Mouse (Mus musculus) left cerebral cortex, postnatal 36 days (tissue): ENCODE data around the gene Npas3. TPM values are rescaled to one million over a fixed set of nuclear protein-coding genes. Genes with fewer than 3 reads are reported as not detected.
A peak's percentile ranks its signal among the peaks of the same experiment; 100 is the strongest.

Experiments used
- DNase-seq, 2 experiments: peaks; one replicate each; pipeline ENCODE4 v3.0.0; 2021 to 2022; ENCODE audit warnings: low spot score in 2 of 2, mixed read lengths in 1 of 2
- intact Hi-C: fragments of 180-260 bp; cut with DNase I; formaldehyde crosslinking; loops from one replicate; pipeline ENCODE4 v1.15.1; 2025
- total RNA-seq, 2 experiments: library from RNA; stranded (reverse); gene quantifications; 2 replicates each; pipeline ENCODE4 v1.2.3; 2021

The Npas3 gene
- total RNA-seq, 2 experiments from 2014 or later, result 16.4 to 16.5 TPM

GRCm38 (mm10) chr12:53881684-53882083 is 633.2 kb downstream of the Npas3 start:
- no peak for DNase-seq
- intact Hi-C loops, result no loop called here

GRCm38 (mm10) chr12:53882863-53883262 is 634.4 kb downstream of the Npas3 start:
- intact Hi-C loops, result no loop called here
- no peak for DNase-seq

GRCm38 (mm10) chr12:53888624-53889023 is 640.1 kb downstream of the Npas3 start:
- no peak for DNase-seq
- intact Hi-C loops, result no loop called here

- intact Hi-C loops, result no loop called here
- DNase-seq, result no peak
Observed at GRCm38 (mm10) chr12:53895909-53896308, 647.4 kb downstream of the Npas3 start.

- peak; percentile 11 to 23 for DNase-seq
- intact Hi-C loops, result no loop called here
Observed at GRCm38 (mm10) chr12:53908761-53909160, 660.3 kb downstream of the Npas3 start.

- intact Hi-C loops, result no loop called here
- DNase-seq, result no peak
Observed at GRCm38 (mm10) chr12:53910192-53910591, 661.7 kb downstream of the Npas3 start.

GRCm38 (mm10) chr12:53922153-53922552 is 673.7 kb downstream of the Npas3 start:
- intact Hi-C loops, result no loop called here

GRCm38 (mm10) chr12:53948826-53949225 is 700.3 kb downstream of the Npas3 start:
- intact Hi-C loops, result no loop called here
- DNase-seq, result no peak

More at GRCm38 (mm10) chr12:53922153-53922552, 673.7 kb downstream of the Npas3 start:
- no peak for DNase-seq

- no peak for DNase-seq
- intact Hi-C loops, result no loop called here
Observed at GRCm38 (mm10) chr12:53962004-53962403, 713.5 kb downstream of the Npas3 start.

- intact Hi-C loops, result no loop called here
- DNase-seq, result no peak
Observed at GRCm38 (mm10) chr12:53963534-53963933, 715.1 kb downstream of the Npas3 start.

GRCm38 (mm10) chr12:53969378-53970174 is 721.1 kb downstream of the Npas3 start:
- no peak for DNase-seq
- intact Hi-C loops, result loop anchor here (10.0 kb wide), 1 partner anchor 125 kb away; no protein-coding TSS in a partner anchor

- intact Hi-C loops, result loop anchor here (10.0 kb wide), 1 partner anchor 126 kb away; no protein-coding TSS in a partner anchor
- DNase-seq, result no peak
Observed at GRCm38 (mm10) chr12:53970721-53971120, 722.2 kb downstream of the Npas3 start.

GRCm38 (mm10) chr12:53973414-53973813 is 724.9 kb downstream of the Npas3 start:
- intact Hi-C loops, result loop anchor here (10.0 kb wide), 1 partner anchor 129 kb away; no protein-coding TSS in a partner anchor
- DNase-seq, result no peak

- DNase-seq, result peak in 1 of 2 experiments; percentile 22
- intact Hi-C loops, result no loop called here
Observed at GRCm38 (mm10) chr12:53981575-53982507, 733.4 kb downstream of the Npas3 start.

GRCm38 (mm10) chr12:53983946-53984345 is 735.5 kb downstream of the Npas3 start:
- intact Hi-C loops, result no loop called here
- DNase-seq, result no peak

- no peak for DNase-seq
- intact Hi-C loops, result no loop called here
Observed at GRCm38 (mm10) chr12:53985851-53986842, 737.7 kb downstream of the Npas3 start.

- DNase-seq, result no peak
- intact Hi-C loops, result no loop called here
Observed at GRCm38 (mm10) chr12:53992411-53992810, 743.9 kb downstream of the Npas3 start.

GRCm38 (mm10) chr12:53995710-53996109 is 747.2 kb downstream of the Npas3 start:
- DNase-seq, result no peak
- intact Hi-C loops, result no loop called here

GRCm38 (mm10) chr12:53997141-53997540 is 748.7 kb downstream of the Npas3 start:
- intact Hi-C loops, result no loop called here
- no peak for DNase-seq
